Mouse (Mus musculus): Measurements from ENCODE around the gene Slc16a3. TPM values are rescaled to one million over a fixed set of nuclear protein-coding genes. Genes with fewer than 3 reads are reported as not detected.

Slc16a3 gene
- polyA plus RNA-seq, 1 experiment from 2014 or later = 11.7 TPM

DNA sequence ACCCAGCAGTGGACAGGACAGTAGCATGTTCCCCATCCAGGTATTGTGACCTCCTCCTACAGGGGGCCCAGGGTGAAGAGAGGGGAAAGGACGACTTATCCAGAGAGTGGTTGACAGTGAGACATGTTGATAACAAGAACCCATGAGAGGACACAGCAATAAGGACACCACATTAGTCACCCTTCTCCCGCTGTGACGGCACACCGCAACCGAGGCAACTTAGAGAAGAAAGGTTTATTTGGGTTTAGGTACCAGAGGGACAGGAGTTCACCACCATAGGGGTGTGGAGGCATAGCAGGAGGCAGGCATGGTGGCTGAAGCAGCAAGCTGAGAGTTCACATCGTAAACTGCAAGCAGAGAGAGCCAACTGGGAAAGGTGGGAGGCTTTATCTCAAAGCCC lies 57.9 kb downstream of the Slc16a3 start:
- ATAC-seq (ENCODE audit: low FRiP score) = no peak
- no peak overlapping the region for H3K9ac ChIP-seq
- H3K27ac ChIP-seq = no peak overlapping the region
- 72% methylated on average over 6 of the region's 6 CpGs for WGBS
- H3K27me3 ChIP-seq = no peaks in the 10 kb centered on the region
- no peaks in the 10 kb centered on the region for H3K4me1 ChIP-seq (replicated peaks)
- H3K4me2 ChIP-seq = no peak overlapping the region
- no peaks in the 10 kb centered on the region for H3K9me3 ChIP-seq
- no peak overlapping the region for H3K4me3 ChIP-seq
- no peaks in the 10 kb centered on the region for H3K36me3 ChIP-seq

DNA sequence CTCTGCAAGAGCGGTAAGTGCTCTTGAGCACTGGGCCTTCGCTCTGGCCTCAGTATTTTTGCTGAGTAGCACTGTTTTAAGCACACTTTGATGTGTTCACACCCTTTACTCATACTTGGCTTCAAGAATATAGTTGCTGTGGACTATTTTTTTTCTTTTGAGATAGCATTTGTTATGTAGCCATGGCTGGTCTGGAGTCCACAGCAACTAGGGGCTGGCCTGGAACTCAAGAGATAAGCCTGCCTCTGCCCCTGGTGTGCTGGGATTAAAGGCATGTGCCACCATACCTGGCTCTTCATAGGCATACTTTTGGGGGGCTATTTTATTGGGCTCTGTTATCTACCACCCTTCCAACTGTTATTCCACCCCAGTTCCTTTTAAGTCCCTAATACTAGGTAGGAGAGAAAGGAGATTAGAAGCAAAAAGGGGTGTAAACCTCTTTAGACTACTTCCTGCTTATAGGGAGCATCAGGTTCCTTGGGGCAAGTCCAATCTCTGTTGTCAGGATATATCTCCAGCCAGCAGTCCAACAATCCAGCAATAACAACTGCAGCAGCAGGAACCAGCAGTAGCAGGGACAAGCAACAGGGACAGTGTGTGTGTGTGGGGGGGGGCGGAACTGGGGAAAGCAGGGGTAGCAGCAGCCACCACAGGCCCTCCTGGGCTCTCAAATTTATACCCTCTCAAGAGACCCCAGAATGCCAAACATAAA lies 61.9 kb downstream of the Slc16a3 start:
- Histone ChIP-seq H3K4me1 (replicated peaks) (no peaks in the 10 kb centered on the region), H3K9me3 (no peaks in the 10 kb centered on the region), H3K27ac (no peak overlapping the region), H3K36me3 (no peaks in the 10 kb centered on the region), H3K9ac (no peak overlapping the region), H3K4me3 (no peak overlapping the region), H3K4me2 (no peak overlapping the region), H3K27me3 (no peaks in the 10 kb centered on the region)
- no peak for ATAC-seq (ENCODE audit: low FRiP score)
- 99% methylated on average over 3 of the region's 3 CpGs for WGBS

Other genes starting within 250 kb of the Slc16a3 start
- 103 and 113 TPM in 2 replicates for gene Cenpx, start 234.7 kb upstream of the Slc16a3 start, polyA plus RNA-seq (2015; fragmentation: Nextera tagmentation; extraction: Ambion mirVana)
- gene Lrrc45, start 234.6 kb upstream of the Slc16a3 start, polyA plus RNA-seq (2015; fragmentation: Nextera tagmentation; extraction: Ambion mirVana) = 67.9 and 73.1 TPM in 2 replicates
- 272 and 278 TPM in 2 replicates for gene Rac3, start 227.0 kb upstream of the Slc16a3 start, polyA plus RNA-seq (2015; fragmentation: Nextera tagmentation; extraction: Ambion mirVana)
- 9.7 and 12.1 TPM in 2 replicates for gene Dcxr, start 221.2 kb upstream of the Slc16a3 start, polyA plus RNA-seq (2015; fragmentation: Nextera tagmentation; extraction: Ambion mirVana)
- 0.49 TPM in 1 of 2 replicates, not detected in the other for gene Cbr2, start 216.4 kb upstream of the Slc16a3 start, polyA plus RNA-seq (2015; fragmentation: Nextera tagmentation; extraction: Ambion mirVana)
- gene Hmga1b, start 185.7 kb upstream of the Slc16a3 start, polyA plus RNA-seq (2015; fragmentation: Nextera tagmentation; extraction: Ambion mirVana) = 0.94 and 2.1 TPM in 2 replicates
- gene Rfng, start 164.3 kb upstream of the Slc16a3 start, polyA plus RNA-seq (2015; fragmentation: Nextera tagmentation; extraction: Ambion mirVana) = 98.0 and 98.5 TPM in 2 replicates
- 265 and 274 TPM in 2 replicates for gene Gps1, start 164.2 kb upstream of the Slc16a3 start, polyA plus RNA-seq (2015; fragmentation: Nextera tagmentation; extraction: Ambion mirVana)
- gene Dus1l, start 152.1 kb upstream of the Slc16a3 start, polyA plus RNA-seq (2015; fragmentation: Nextera tagmentation; extraction: Ambion mirVana) = 45.6 and 48.6 TPM in 2 replicates
- 67.9 and 69.7 TPM in 2 replicates for gene Fasn, start 123.9 kb upstream of the Slc16a3 start, polyA plus RNA-seq (2015; fragmentation: Nextera tagmentation; extraction: Ambion mirVana)
- gene Ccdc57, start 15.6 kb upstream of the Slc16a3 start, polyA plus RNA-seq (2015; fragmentation: Nextera tagmentation; extraction: Ambion mirVana) = 4.8 and 5.4 TPM in 2 replicates
- gene Csnk1d, start 42.9 kb downstream of the Slc16a3 start, polyA plus RNA-seq (2015; fragmentation: Nextera tagmentation; extraction: Ambion mirVana) = 147 and 148 TPM in 2 replicates
- not detected in 2 replicates for gene Cd7, start 90.9 kb downstream of the Slc16a3 start, polyA plus RNA-seq (2015; fragmentation: Nextera tagmentation; extraction: Ambion mirVana)
- not detected in 2 replicates for gene Sectm1b, start 115.1 kb downstream of the Slc16a3 start, polyA plus RNA-seq (2015; fragmentation: Nextera tagmentation; extraction: Ambion mirVana)
- gene Sectm1a, start 132.7 kb downstream of the Slc16a3 start, polyA plus RNA-seq (2015; fragmentation: Nextera tagmentation; extraction: Ambion mirVana) = not detected in 2 replicates
- gene Tex19.2, start 170.2 kb downstream of the Slc16a3 start, polyA plus RNA-seq (2015; fragmentation: Nextera tagmentation; extraction: Ambion mirVana) = not detected in 2 replicates
- not detected in 2 replicates for gene Tex19.1, start 197.7 kb downstream of the Slc16a3 start, polyA plus RNA-seq (2015; fragmentation: Nextera tagmentation; extraction: Ambion mirVana)
- gene Uts2r, start 211.8 kb downstream of the Slc16a3 start, polyA plus RNA-seq (2015; fragmentation: Nextera tagmentation; extraction: Ambion mirVana) = 0.19 and 0.30 TPM in 2 replicates

All from hindbrain, embryonic 13.5 days (tissue).